Mouse (Mus musculus) spleen, postnatal 14 days (tissue): Measurements from ENCODE around the gene Zfhx3.

ENCODE experiments used
- DNase-seq, 2 experiments: peaks; one replicate each; pipeline ENCODE4 v3.0.0; 2021 to 2022; ENCODE audit warnings: low spot score in 2 of 2

Gene Zfhx3

DNA sequence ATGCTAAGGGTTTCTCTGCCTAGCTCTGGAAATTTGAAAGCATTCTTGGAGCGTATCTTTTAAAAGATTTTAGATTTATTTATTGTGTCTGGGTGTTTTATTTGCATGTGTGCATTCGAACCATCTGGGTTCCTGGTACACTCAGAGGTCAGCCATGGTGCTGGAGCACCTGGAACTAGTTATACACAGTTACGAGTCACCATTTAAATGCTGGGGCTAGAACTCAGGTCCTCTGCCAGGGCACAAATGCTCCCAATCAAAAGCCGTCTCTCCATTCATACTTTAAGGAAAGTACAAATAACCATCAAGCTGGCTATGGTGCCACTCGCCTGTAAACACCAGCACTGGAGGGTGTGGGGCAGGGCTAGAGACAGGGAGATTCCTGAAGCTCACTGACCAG, 1047.4 kb downstream of the Zfhx3 start:
- no peak for DNase-seq

- DNase-seq: no peak
Observed at GRCm38 (mm10) chr8:108990537-108990936, 1048.1 kb downstream of the Zfhx3 start.

- DNase-seq: no peak
Observed at GRCm38 (mm10) chr8:108991395-108991794, 1049.0 kb downstream of the Zfhx3 start.

DNA sequence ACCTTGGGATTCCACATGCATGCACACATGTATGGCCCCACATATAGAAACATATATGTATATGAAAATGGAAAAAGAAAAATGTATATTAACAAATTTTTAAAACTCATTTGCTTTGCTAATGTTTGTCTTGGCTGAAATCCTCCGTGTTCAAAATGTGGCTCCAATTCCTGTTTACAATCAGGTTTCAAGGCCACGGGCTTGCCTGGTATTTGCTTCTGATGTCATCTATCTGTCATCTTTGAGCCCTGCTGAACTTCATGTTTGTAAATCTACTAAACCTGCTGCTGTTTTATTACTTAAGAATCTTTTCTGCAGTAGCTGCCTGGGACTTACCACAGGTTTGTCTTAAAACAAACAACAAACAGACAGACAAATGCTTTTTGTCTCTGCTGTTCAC, 1051.3 kb downstream of the Zfhx3 start:
- DNase-seq: no peak

DNA sequence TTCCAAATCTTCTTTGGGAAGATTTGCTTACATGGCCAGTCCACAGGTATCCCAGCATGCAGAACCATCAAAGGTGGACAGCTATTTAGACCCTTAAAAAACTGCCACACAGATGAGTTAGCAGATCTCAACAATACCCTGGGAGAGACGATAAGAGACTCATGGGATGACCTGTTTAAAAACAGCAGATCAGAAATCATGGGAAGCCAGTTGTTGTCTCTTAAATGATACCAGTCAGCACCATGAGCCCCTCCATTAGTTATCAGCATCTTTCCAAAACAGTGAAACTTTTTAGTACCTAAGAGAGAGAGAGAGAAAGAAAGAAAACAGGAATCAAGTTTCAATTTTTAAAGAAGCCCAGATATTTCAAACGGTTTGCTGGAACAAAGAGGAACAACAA, 1051.7 kb downstream of the Zfhx3 start:
- no peak for DNase-seq

DNA sequence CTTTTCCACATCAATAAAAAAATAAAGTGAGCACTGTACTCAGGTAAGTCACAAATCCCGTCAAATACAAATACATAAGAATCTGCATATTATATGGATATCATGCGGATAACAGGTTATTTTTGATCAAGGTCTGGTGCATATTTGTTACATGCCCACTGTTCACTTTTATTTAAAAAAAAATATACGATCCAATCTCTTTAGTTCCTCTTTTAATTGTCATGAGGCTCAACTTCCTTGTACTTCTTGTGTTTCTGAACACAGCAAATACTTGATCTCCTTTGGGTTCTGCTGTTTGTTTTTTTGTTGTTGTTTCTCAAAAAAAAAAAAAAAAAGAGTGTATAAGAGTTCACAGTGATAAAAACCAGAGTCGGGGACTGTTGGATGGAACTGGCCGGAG, 1052.4 kb downstream of the Zfhx3 start:
- no peak for DNase-seq

- no peak for DNase-seq
Observed at GRCm38 (mm10) chr8:108997334-108997733, 1054.9 kb downstream of the Zfhx3 start.

GRCm38 (mm10) chr8:108999297-109000249, 1057.1 kb downstream of the Zfhx3 start:
- no peak for DNase-seq

- DNase-seq: no peak
Observed at GRCm38 (mm10) chr8:109001031-109001430, 1058.6 kb downstream of the Zfhx3 start.

- DNase-seq: no peak
Observed at GRCm38 (mm10) chr8:109001923-109002322, 1059.5 kb downstream of the Zfhx3 start.

- no peak for DNase-seq
Observed at GRCm38 (mm10) chr8:109006986-109007385, 1064.5 kb downstream of the Zfhx3 start.
